Mouse (Mus musculus) midbrain, postnatal 0 days (tissue): ENCODE measurements around the gene Celf5. TPM values are rescaled to one million over a fixed set of nuclear protein-coding genes. Genes with fewer than 3 reads are reported as not detected.
"Not testable (repeated sequence)": the region's sequence is repeated elsewhere in the genome, so short reads cannot be mapped to it uniquely, and the experiment has no call there.

Experiments
- ATAC-seq: fragments of 200-750 bp; cut with Nextera tagmentation; 2 replicates; pipeline ENCODE4 v1.8.0; 2017; ENCODE audit warnings: moderate number of reproducible peaks, mild to moderate bottlenecking, moderate TSS enrichment, moderate library complexity; ENCODE audit not compliant: low FRiP score
- DNase-seq: peaks from one replicate; pipeline ENCODE4 v3.0.0-alpha.2; 2015; ENCODE audit warnings: low spot score
- H3K27ac ChIP-seq: fragments of 300-500 bp; sonication (generic); 2 replicates; pipeline ENCODE4 v1.5.1; 2014; ENCODE audit warnings: low read depth, mild to moderate bottlenecking, low read length, mixed read lengths
- H3K27me3 ChIP-seq: fragments of 300-500 bp; sonication (generic); 2 replicates; pipeline ENCODE4 v1.6.1; 2014; ENCODE audit warnings: low read length, control low read depth, mixed read lengths; ENCODE audit not compliant: insufficient read depth
- H3K36me3 ChIP-seq: fragments of 300-500 bp; sonication (generic); 2 replicates; pipeline ENCODE4 v1.6.1; 2014; ENCODE audit warnings: low read length, control low read depth, mixed read lengths; ENCODE audit not compliant: insufficient read depth
- H3K4me1 ChIP-seq: fragments of 300-500 bp; sonication (generic); 2 replicates; pipeline ENCODE4 v1.6.1; 2014; ENCODE audit warnings: mild to moderate bottlenecking, control low read depth, antibody characterized with exemption, low read length, mixed read lengths; ENCODE audit not compliant: insufficient read depth
- H3K4me2 ChIP-seq: fragments of 300-500 bp; sonication (generic); 2 replicates; pipeline ENCODE4 v1.6.1; 2014; ENCODE audit warnings: low read depth, mild to moderate bottlenecking, low read length, mixed read lengths; ENCODE audit not compliant: poor library complexity, severe bottlenecking
- H3K4me3 ChIP-seq: fragments of 300-500 bp; sonication (generic); 2 replicates; pipeline ENCODE4 v1.5.1; 2014; ENCODE audit warnings: low read depth, mild to moderate bottlenecking, low read length, moderate library complexity
- H3K9ac ChIP-seq: fragments of 300-500 bp; sonication (generic); replicated peaks from 2 replicates; pipeline ENCODE4 v1.6.1; 2014; ENCODE audit warnings: mild to moderate bottlenecking, low read length, moderate library complexity, mixed read lengths; ENCODE audit not compliant: poor library complexity, severe bottlenecking
- H3K9me3 ChIP-seq: fragments of 300-500 bp; sonication (generic); 2 replicates; pipeline ENCODE4 v1.6.1; 2016; ENCODE audit warnings: low read length, control low read depth
- CTCF ChIP-seq: IDR thresholded peaks from 2 replicates; pipeline ENCODE4 v1.5.1; 2016; ENCODE audit warnings: antibody characterized with exemption, mild to moderate bottlenecking
- WGBS: fragments of 180-500 bp; shearing (Covaris S2); extraction: QIAGEN DNeasy Blood & Tissue Kit; methylation state at CpG from one replicate; pipeline ENCODE4 v1.1.7; 2014; 5-methylcytosine and 5-hydroxymethylcytosine counted together
- polyA plus RNA-seq: library from polyadenylated mRNA; unstranded; fragments of >200 nt; fragmentation: Nextera tagmentation; extraction: Ambion mirVana; gene quantifications from 2 replicates; pipeline ENCODE4 v1.2.1, GENCODE M21; 2015
- total RNA-seq: library from RNA; depleted of rRNA; stranded (reverse); fragments of >200 nt; gene quantifications from 2 replicates; pipeline ENCODE4 v1.2.3, GENCODE M21; 2014

Celf5 gene
- total and polyA plus RNA-seq, 2 experiments from 2014 or later, result 74.0 to 142 TPM

DNA sequence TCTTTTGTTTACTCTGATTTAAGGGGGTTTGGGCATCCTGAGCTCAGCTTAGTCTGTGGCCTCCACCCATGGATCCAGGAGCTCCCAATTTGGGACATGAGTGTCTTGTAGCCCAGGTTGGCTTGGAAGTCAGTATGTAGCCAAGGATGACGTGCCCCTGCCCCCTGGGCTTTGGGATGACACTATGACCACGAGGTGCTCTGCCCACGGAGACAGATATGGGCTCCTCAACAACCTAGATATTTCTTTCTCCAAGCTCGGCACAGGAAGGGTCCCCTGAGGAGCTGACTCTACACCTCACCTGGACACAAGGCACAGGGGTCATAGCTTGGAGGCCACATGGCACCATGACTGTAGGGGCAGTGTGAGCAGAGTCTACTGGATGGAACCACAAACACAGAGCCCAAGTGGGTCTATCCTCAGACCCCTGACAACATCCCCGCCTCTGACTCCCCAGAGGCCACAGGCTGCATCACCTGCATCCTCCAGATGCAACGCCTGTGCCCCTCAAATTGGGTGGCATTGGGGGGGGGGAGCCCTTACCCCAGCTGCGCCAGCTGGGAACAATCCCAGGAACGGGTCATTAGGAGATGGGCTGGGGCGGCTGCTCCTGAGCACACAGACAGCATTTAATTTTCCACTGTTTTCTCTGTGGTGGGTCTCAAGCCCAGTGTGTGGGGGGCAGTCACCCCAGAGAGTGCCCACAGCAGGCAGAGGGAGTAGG is 31.7 kb downstream of the Celf5 start:
- no peak for DNase-seq
- Histone ChIP-seq H3K4me3 (no peak overlapping the region), H3K9ac (no peak overlapping the region), H3K9me3 (no peaks in the 10 kb centered on the region), H3K4me1 (no peaks in the 10 kb centered on the region), H3K27ac (no peak overlapping the region), H3K36me3 (no peaks in the 10 kb centered on the region), H3K4me2 (no peak overlapping the region), H3K27me3 (peaks cover 40% of the 10 kb centered on the region)
- 64% methylated on average over 9 of the region's 9 CpGs for WGBS
- TF ChIP-seq CTCF, result no peak
- ATAC-seq, result no peak

DNA sequence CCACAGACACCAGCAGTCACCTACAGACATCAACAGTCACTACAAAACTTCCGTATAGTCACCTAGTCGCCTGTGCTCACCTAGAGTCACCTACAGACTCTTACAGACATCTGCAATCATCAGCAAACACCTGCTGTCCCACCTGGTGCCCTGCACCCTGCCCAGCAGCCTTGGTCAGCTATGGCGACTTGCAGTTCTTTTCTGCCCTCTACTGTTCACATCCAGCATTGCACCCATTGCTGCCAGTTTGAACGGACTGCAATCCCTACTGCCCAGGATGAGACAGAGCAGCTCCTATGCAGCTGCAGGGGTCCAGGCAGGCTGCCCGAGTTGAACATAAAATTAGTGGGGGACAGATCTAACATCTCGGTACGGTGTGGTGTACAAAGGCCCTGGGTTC is 32.4 kb downstream of the Celf5 start:
- peak; percentile 99 for TF ChIP-seq CTCF
- Histone ChIP-seq H3K36me3 (no peaks in the 10 kb centered on the region), H3K27me3 (peaks cover 40% of the 10 kb centered on the region), H3K4me2 (no peak overlapping the region), H3K4me3 (no peak overlapping the region), H3K4me1 (no peaks in the 10 kb centered on the region), H3K9ac (no peak overlapping the region), H3K27ac (no peak overlapping the region), H3K9me3 (no peaks in the 10 kb centered on the region)
- ATAC-seq, result peak; percentile 63; the same call in 1 of the 2 replicates
- WGBS, result 2% methylated on average over 7 of the region's 7 CpGs
- peak; percentile 86 for DNase-seq

DNA sequence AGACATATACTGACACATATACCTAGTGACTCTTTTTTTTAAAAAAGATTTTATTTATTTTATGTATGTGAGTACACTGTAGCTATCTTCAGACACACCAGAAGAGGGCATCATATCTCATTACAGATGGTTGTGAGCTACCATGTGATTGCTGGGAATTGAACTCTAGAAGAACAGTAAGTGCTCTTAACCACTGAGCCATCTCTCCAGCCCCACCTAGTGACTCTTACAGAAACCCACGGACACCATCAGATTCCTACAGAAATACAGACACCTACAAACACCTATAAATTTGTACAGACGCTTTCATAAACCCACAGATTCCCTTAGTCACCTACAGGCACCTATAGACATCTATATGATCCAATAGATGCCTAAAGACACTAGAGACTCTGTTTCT is 37.0 kb downstream of the Celf5 start:
- H3K4me1 ChIP-seq, DNase-seq, H3K36me3 ChIP-seq, H3K27ac ChIP-seq, ATAC-seq, H3K9me3 ChIP-seq, H3K4me3 ChIP-seq, H3K27me3 ChIP-seq, H3K4me2 ChIP-seq, H3K9ac ChIP-seq: not testable (repeated sequence)
- TF ChIP-seq CTCF, result peak; percentile 25; the same call in 1 of the 2 replicates
- WGBS, result 30% methylated on average over 2 of the region's 2 CpGs

GRCm38 (mm10) chr10:81441019-81441418 is 41.5 kb downstream of the Celf5 start:
- no peak overlapping the region for H3K27ac ChIP-seq
- no peaks in the 10 kb centered on the region for H3K4me1 ChIP-seq
- H3K27me3 ChIP-seq, result no peaks in the 10 kb centered on the region; the same call in 1 of the 2 replicates
- peak; percentile 51 for TF ChIP-seq CTCF
- no peak overlapping the region for H3K4me2 ChIP-seq
- DNase-seq (no peak), ATAC-seq (no peak)
- H3K9me3 ChIP-seq, result no peaks in the 10 kb centered on the region
- H3K4me3 ChIP-seq, result no peak overlapping the region
- no peak overlapping the region for H3K9ac ChIP-seq
- H3K36me3 ChIP-seq, result no peaks in the 10 kb centered on the region

DNA sequence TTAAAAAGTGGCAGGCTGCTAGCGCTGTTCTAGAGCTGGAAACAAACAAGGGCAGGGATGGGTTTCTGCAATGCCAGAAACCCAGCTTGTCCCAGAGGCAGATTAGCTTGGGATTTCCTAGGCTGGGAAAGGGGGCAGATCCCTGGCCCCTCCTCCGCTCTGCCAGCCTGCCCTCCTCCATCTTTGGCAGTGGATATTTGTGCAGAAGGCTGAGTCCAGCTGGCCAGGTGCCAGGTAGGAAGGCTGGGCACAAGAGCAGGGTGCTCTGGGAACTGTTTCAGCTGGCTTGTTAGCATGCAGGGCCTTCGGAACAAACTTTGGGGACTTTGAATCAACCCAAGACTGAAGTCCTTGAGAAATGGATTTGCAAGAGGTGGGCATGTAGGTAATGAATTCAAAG is 47.1 kb downstream of the Celf5 start:
- WGBS, result 57% methylated on average over 3 of the region's 3 CpGs
- Histone ChIP-seq H3K4me2 (no peak overlapping the region), H3K27me3 (no peaks in the 10 kb centered on the region), H3K27ac (peak overlapping the region; percentile 26; the same call in 1 of the 2 replicates), H3K9ac (no peak overlapping the region), H3K36me3 (no peaks in the 10 kb centered on the region), H3K9me3 (no peaks in the 10 kb centered on the region), H3K4me1 (peaks cover 11% of the 10 kb centered on the region; the same call in 1 of the 2 replicates), H3K4me3 (no peak overlapping the region)
- no peak for TF ChIP-seq CTCF
- ATAC-seq, result no peak
- peak; percentile 88 for DNase-seq

GRCm38 (mm10) chr10:81434361-81435263 is 47.9 kb downstream of the Celf5 start:
- TF ChIP-seq CTCF, result no peak
- peak overlapping the region; percentile 26; the same call in 1 of the 2 replicates for H3K27ac ChIP-seq
- H3K36me3 ChIP-seq, result no peaks in the 10 kb centered on the region
- ATAC-seq (no peak), DNase-seq (no peak)
- H3K4me1 ChIP-seq, result peaks cover 13% of the 10 kb centered on the region; the same call in 1 of the 2 replicates
- no peaks in the 10 kb centered on the region for H3K27me3 ChIP-seq
- 60% methylated on average over 15 of the region's 15 CpGs for WGBS
- H3K9ac ChIP-seq, result no peak overlapping the region
- no peak overlapping the region for H3K4me3 ChIP-seq
- no peaks in the 10 kb centered on the region for H3K9me3 ChIP-seq
- H3K4me2 ChIP-seq, result no peak overlapping the region
